Mouse (Mus musculus) hindbrain, postnatal 0 days (tissue): Measurements from ENCODE around the gene Fam131a. TPM values are rescaled to one million over a fixed set of nuclear protein-coding genes. Genes with fewer than 3 reads are reported as not detected.
A peak's percentile ranks its signal among the peaks of the same experiment; 100 is the strongest.

Source experiments
- ATAC-seq: fragments of 200-750 bp; cut with Nextera tagmentation; 2 replicates; pipeline ENCODE4 v1.8.0; 2017; ENCODE audit warnings: mild to moderate bottlenecking, moderate TSS enrichment, moderate library complexity
- DNase-seq: peaks from one replicate; pipeline ENCODE4 v3.0.0-alpha.2; 2015; ENCODE audit warnings: low spot score
- H3K27ac ChIP-seq: fragments of 300-500 bp; sonication (generic); 2 replicates; pipeline ENCODE4 v1.5.1; 2014; ENCODE audit warnings: mild to moderate bottlenecking
- H3K27me3 ChIP-seq: fragments of 300-500 bp; sonication (generic); 2 replicates; pipeline ENCODE4 v1.6.1; 2014; ENCODE audit warnings: low read length, mixed read lengths; ENCODE audit not compliant: insufficient read depth
- H3K36me3 ChIP-seq: fragments of 300-500 bp; sonication (generic); 2 replicates; pipeline ENCODE4 v1.6.1; 2014; ENCODE audit warnings: low read length, mixed read lengths; ENCODE audit not compliant: insufficient read depth
- H3K4me1 ChIP-seq: fragments of 300-500 bp; sonication (generic); 2 replicates; pipeline ENCODE4 v1.6.1; 2014; ENCODE audit warnings: antibody characterized with exemption, low read length, mixed read lengths; ENCODE audit not compliant: insufficient read depth
- H3K4me2 ChIP-seq: fragments of 300-500 bp; sonication (generic); 2 replicates; pipeline ENCODE4 v1.6.1; 2014; ENCODE audit warnings: low read depth, mild to moderate bottlenecking, low read length, moderate library complexity, mixed read lengths
- H3K4me3 ChIP-seq: fragments of 300-500 bp; sonication (generic); 2 replicates; pipeline ENCODE4 v1.5.1; 2014; ENCODE audit warnings: low read length
- H3K9ac ChIP-seq: fragments of 300-500 bp; sonication (generic); replicated peaks from 2 replicates; pipeline ENCODE4 v1.6.1; 2014; ENCODE audit warnings: mild to moderate bottlenecking, low read length, moderate library complexity, mixed read lengths
- H3K9me3 ChIP-seq: fragments of 300-500 bp; sonication (generic); 2 replicates; pipeline ENCODE4 v1.6.1; 2016; ENCODE audit warnings: low read length, mixed read lengths
- CTCF ChIP-seq: IDR thresholded peaks from 2 replicates; pipeline ENCODE4 v1.5.1; 2016; ENCODE audit warnings: antibody characterized with exemption, control low read depth, low read depth
- WGBS: fragments of 180-500 bp; shearing (Covaris S2); extraction: QIAGEN DNeasy Blood & Tissue Kit; methylation state at CpG from one replicate; pipeline ENCODE4 v1.1.7; 2014; 5-methylcytosine and 5-hydroxymethylcytosine counted together
- polyA plus RNA-seq: library from polyadenylated mRNA; unstranded; fragments of >200 nt; fragmentation: Nextera tagmentation; extraction: Ambion mirVana; gene quantifications from 2 replicates; pipeline ENCODE4 v1.2.1, GENCODE M21; 2015
- total RNA-seq: library from RNA; depleted of rRNA; stranded (reverse); fragments of >200 nt; gene quantifications from 2 replicates; pipeline ENCODE4 v1.2.3, GENCODE M21; 2014; rRNA removed

Gene Fam131a
- total and polyA plus RNA-seq, 2 experiments from 2014 or later, result 55.4 to 147 TPM

DNA sequence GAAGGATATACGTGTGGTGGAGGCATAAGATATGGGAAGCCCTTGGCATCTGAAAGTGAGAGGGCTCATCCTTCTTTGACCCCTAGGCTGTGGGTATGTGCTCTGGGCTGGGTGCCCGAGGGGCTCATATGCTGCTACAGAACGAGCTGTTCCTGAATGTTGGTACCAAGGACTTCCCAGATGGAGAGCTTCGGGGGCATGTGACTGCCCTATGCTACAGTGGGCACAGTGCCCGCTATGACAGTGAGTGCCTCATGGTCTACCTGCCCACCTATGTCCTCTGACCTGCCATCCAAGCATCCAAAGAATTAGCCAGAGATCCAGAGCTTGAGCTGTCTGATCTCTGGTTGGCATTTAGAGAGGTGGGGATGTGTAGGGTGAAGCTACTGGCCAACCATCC is 43.8 kb downstream of the Fam131a start:
- WGBS, result 88% methylated on average over 5 of the region's 5 CpGs
- Histone ChIP-seq H3K27ac (no peak overlapping the region), H3K9ac (no peak overlapping the region), H3K9me3 (no peaks in the 10 kb centered on the region), H3K4me2 (no peak overlapping the region), H3K27me3 (no peaks in the 10 kb centered on the region), H3K4me1 (peaks cover 4% of the 10 kb centered on the region; the same call in 1 of the 2 replicates), H3K36me3 (0 out of 2 replicates have a peak, but pooled peaks cover 9% of the 10 kb centered on the region), H3K4me3 (no peak overlapping the region)
- DNase-seq, result no peak
- no peak for TF ChIP-seq CTCF
- ATAC-seq, result no peak

DNA sequence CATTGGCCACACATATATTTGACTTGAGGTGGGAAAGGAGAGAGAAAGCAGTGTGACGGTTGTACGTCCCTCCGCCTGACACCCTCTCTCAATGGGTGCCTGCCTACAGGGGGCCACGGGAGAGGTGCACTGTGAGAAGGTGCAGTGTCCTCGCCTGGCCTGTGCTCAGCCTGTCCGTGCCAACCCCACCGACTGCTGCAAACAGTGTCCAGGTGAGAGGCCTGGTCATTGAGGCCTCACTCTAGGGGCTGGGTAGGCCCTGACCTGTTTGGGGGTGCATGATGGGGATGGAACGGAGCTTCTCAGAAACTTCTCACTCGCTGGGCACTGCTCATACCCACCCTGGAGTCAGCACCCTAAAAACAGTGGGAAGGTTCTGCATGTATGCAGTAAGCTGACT is 46.8 kb downstream of the Fam131a start:
- H3K36me3 ChIP-seq, result 0 out of 2 replicates have a peak, but pooled peaks cover 11% of the 10 kb centered on the region
- no peak overlapping the region for H3K9ac ChIP-seq
- H3K4me1 ChIP-seq, result no peaks in the 10 kb centered on the region
- H3K4me3 ChIP-seq, result no peak overlapping the region
- H3K27ac ChIP-seq, result no peak overlapping the region
- DNase-seq (no peak), ATAC-seq (no peak)
- H3K4me2 ChIP-seq, result no peak overlapping the region
- H3K9me3 ChIP-seq, result no peaks in the 10 kb centered on the region
- WGBS, result 92% methylated on average over 9 of the region's 9 CpGs
- no peaks in the 10 kb centered on the region for H3K27me3 ChIP-seq
- TF ChIP-seq CTCF, result no peak

DNA sequence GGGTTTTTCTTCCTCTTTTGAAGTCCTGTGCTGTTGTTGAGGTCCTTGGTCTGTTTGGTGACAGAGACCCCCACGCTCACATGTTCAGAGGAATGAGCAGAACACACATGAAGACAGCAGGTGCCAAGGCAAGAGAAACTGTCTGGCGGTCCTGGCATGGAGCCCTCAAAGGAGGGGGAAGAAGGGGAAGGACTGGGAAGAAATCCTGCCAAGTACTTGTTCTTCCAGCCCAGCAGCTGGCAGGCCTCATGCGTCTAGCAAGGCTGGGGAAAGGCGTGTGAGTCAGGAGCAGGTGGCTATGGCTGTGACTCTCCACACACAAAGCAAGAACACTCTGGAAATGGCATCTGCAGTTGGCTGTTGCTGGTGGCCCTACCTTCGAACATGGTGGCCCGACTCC is 53.6 kb downstream of the Fam131a start:
- Histone ChIP-seq H3K4me2 (no peak overlapping the region), H3K27ac (peak overlapping the region; percentile 27; the same call in 1 of the 2 replicates), H3K4me1 (no peaks in the 10 kb centered on the region), H3K36me3 (0 out of 2 replicates have a peak, but pooled peaks cover 4% of the 10 kb centered on the region), H3K4me3 (no peak overlapping the region), H3K27me3 (no peaks in the 10 kb centered on the region), H3K9me3 (no peaks in the 10 kb centered on the region), H3K9ac (no peak overlapping the region)
- WGBS, result 46% methylated on average over 6 of the region's 6 CpGs
- peak; percentile 80 for DNase-seq
- peak; percentile 84 for ATAC-seq
- no peak for TF ChIP-seq CTCF

DNA sequence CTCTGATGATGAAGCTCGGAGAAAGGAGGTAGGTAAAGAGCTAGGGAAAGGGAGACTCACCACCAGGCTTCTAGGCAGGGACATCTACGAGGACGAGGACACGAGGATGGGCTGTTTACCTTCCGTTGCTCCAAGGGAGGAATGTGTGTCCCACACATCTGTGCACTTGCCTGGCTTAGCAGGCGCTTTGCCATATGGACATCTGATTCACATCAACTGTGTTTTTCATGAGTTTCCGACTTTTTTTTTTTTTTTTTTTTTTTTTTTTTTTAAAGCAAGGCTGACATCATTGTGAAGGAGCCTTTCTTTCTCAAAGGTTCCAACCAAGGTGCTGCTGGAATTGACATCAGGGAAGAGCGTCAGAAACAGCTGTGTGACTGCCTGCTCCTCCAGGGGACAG is 57.5 kb downstream of the Fam131a start:
- Histone ChIP-seq H3K36me3 (no peaks in the 10 kb centered on the region), H3K27ac (no peak overlapping the region), H3K4me3 (no peak overlapping the region), H3K4me2 (no peak overlapping the region), H3K9me3 (no peaks in the 10 kb centered on the region), H3K27me3 (no peaks in the 10 kb centered on the region), H3K4me1 (no peaks in the 10 kb centered on the region), H3K9ac (no peak overlapping the region)
- ATAC-seq (no peak), DNase-seq (no peak)
- WGBS, result 57% methylated on average over 8 of the region's 8 CpGs
- no peak for TF ChIP-seq CTCF

Other genes with a start within 250 kb of the Fam131a start
- gene Eif2b5, start 194.4 kb upstream of the Fam131a start, total RNA-seq, result 102 and 109 TPM in 2 replicates
- 80.9 and 81.4 TPM in 2 replicates for gene Eif2b5, start 194.4 kb upstream of the Fam131a start, polyA plus RNA-seq
- 44.3 and 48.6 TPM in 2 replicates for gene Dvl3, start 176.3 kb upstream of the Fam131a start, total RNA-seq
- gene Dvl3, start 176.3 kb upstream of the Fam131a start, polyA plus RNA-seq, result 22.3 and 25.7 TPM in 2 replicates
- 966 and 1,021 TPM in 2 replicates for gene Ap2m1, start 157.8 kb upstream of the Fam131a start, total RNA-seq
- 1,289 and 1,346 TPM in 2 replicates for gene Ap2m1, start 157.8 kb upstream of the Fam131a start, polyA plus RNA-seq
- 42.1 and 63.4 TPM in 2 replicates for gene Abcf3, start 144.7 kb upstream of the Fam131a start, total RNA-seq
- gene Abcf3, start 144.7 kb upstream of the Fam131a start, polyA plus RNA-seq, result 67.5 and 73.2 TPM in 2 replicates
- 49.9 and 60.2 TPM in 2 replicates for gene Vwa5b2, start 103.8 kb upstream of the Fam131a start, total RNA-seq
- 32.6 and 32.8 TPM in 2 replicates for gene Vwa5b2, start 103.8 kb upstream of the Fam131a start, polyA plus RNA-seq
- gene Eef1akmt4, start 81.6 kb upstream of the Fam131a start, total RNA-seq, result 6.0 and 6.4 TPM in 2 replicates
- gene Eef1akmt4, start 81.6 kb upstream of the Fam131a start, polyA plus RNA-seq, result 5.6 and 6.5 TPM in 2 replicates
- gene Gm49333, start 81.6 kb upstream of the Fam131a start, total RNA-seq, result 0.54 TPM in 1 of 2 replicates, not detected in the other
- gene Gm49333, start 81.6 kb upstream of the Fam131a start, polyA plus RNA-seq, result not detected in 2 replicates
- 34.8 and 38.9 TPM in 2 replicates for gene Alg3, start 81.5 kb upstream of the Fam131a start, total RNA-seq
- gene Alg3, start 81.5 kb upstream of the Fam131a start, polyA plus RNA-seq, result 35.5 and 36.5 TPM in 2 replicates
- gene Camk2n2, start 72.0 kb upstream of the Fam131a start, total RNA-seq, result 70.2 and 82.9 TPM in 2 replicates
- 84.7 and 85.7 TPM in 2 replicates for gene Camk2n2, start 72.0 kb upstream of the Fam131a start, polyA plus RNA-seq
- gene Ece2, start 63.4 kb upstream of the Fam131a start, total RNA-seq, result 14.7 and 24.6 TPM in 2 replicates
- gene Ece2, start 63.4 kb upstream of the Fam131a start, polyA plus RNA-seq, result 16.0 and 16.6 TPM in 2 replicates
- gene Psmd2, start 41.6 kb upstream of the Fam131a start, total RNA-seq, result 192 and 196 TPM in 2 replicates
- gene Psmd2, start 41.6 kb upstream of the Fam131a start, polyA plus RNA-seq, result 308 and 314 TPM in 2 replicates
- 424 and 428 TPM in 2 replicates for gene Eif4g1, start 24.9 kb upstream of the Fam131a start, total RNA-seq
- 115 and 124 TPM in 2 replicates for gene Eif4g1, start 24.9 kb upstream of the Fam131a start, polyA plus RNA-seq
- 25.5 and 29.2 TPM in 2 replicates for gene Polr2h, start 24.4 kb downstream of the Fam131a start, total RNA-seq
- gene Polr2h, start 24.4 kb downstream of the Fam131a start, polyA plus RNA-seq, result 88.6 and 90.8 TPM in 2 replicates
- gene Clcn2, start 24.5 kb downstream of the Fam131a start, total RNA-seq, result 57.0 and 74.6 TPM in 2 replicates
- gene Clcn2, start 24.5 kb downstream of the Fam131a start, polyA plus RNA-seq, result 18.5 and 21.2 TPM in 2 replicates
- gene Chrd, start 39.9 kb downstream of the Fam131a start, total RNA-seq, result 32.0 and 35.5 TPM in 2 replicates
- 6.2 and 7.0 TPM in 2 replicates for gene Chrd, start 39.9 kb downstream of the Fam131a start, polyA plus RNA-seq
- 1.0 and 1.3 TPM in 2 replicates for gene Thpo, start 41.3 kb downstream of the Fam131a start, total RNA-seq
- gene Thpo, start 41.3 kb downstream of the Fam131a start, polyA plus RNA-seq, result 1.4 and 1.6 TPM in 2 replicates